Mouse (Mus musculus): ENCODE results near the gene Ccdc172.

Ccdc172 gene

GRCm38 (mm10) chr19:58572429-58573071 lies 60.8 kb downstream of the Ccdc172 start:
- DNase-seq (ENCODE audit: low spot score) = no peak

GRCm38 (mm10) chr19:58573072-58573438 lies 61.3 kb downstream of the Ccdc172 start:
- DNase-seq (ENCODE audit: low spot score) = no peak

GRCm38 (mm10) chr19:58582018-58582417 lies 70.2 kb downstream of the Ccdc172 start:
- no peak for DNase-seq (ENCODE audit: low spot score)

GRCm38 (mm10) chr19:58582956-58583355 lies 71.2 kb downstream of the Ccdc172 start:
- DNase-seq (ENCODE audit: low spot score) = no peak

GRCm38 (mm10) chr19:58586046-58586445 lies 74.3 kb downstream of the Ccdc172 start:
- no peak for DNase-seq (ENCODE audit: low spot score)

- no peak for DNase-seq (ENCODE audit: low spot score)
Measured at GRCm38 (mm10) chr19:58590251-58590936, 78.6 kb downstream of the Ccdc172 start.

GRCm38 (mm10) chr19:58600381-58600780 lies 88.6 kb downstream of the Ccdc172 start:
- no peak for DNase-seq (ENCODE audit: low spot score)

Measured in testis, postnatal 14 days (tissue).